Mouse (Mus musculus) C2C12 (cell line): ENCODE results near the gene Myh7. TPM values are rescaled to one million over a fixed set of nuclear protein-coding genes. Genes with fewer than 3 reads are reported as not detected.
"Not testable (repeated sequence)": the region's sequence is repeated elsewhere in the genome, so short reads cannot be mapped to it uniquely, and the experiment has no call there.

Source experiments
- H3K27me3 ChIP-seq: one replicate; pipeline ENCODE4 v1.6.1; 2011; ENCODE audit not compliant: control insufficient read depth, insufficient read depth, insufficient read length
- H3K36me3 ChIP-seq: one replicate; pipeline ENCODE4 v1.6.1; 2011; ENCODE audit not compliant: control insufficient read depth, insufficient read depth
- H3K4me3 ChIP-seq: one replicate; pipeline ENCODE4 v1.5.1; 2011; ENCODE audit warnings: mild to moderate bottlenecking, control low read depth; ENCODE audit not compliant: poor library complexity, insufficient read depth, severe bottlenecking
- H3K79me2 ChIP-seq: one replicate; pipeline ENCODE4 v1.6.1; 2011; ENCODE audit not compliant: control insufficient read depth, insufficient read depth
- H3K79me3 ChIP-seq: one replicate; pipeline ENCODE4 v1.6.1; 2011; ENCODE audit warnings: low read depth, control low read depth
- H3ac ChIP-seq: one replicate; pipeline ENCODE3; 2011; ENCODE audit warnings: low read depth; ENCODE audit not compliant: control insufficient read depth, insufficient read length
- CEBPB ChIP-seq: IDR thresholded peaks from one replicate; pipeline ENCODE4 v1.6.1; 2011; ENCODE audit warnings: low read depth, mild to moderate bottlenecking, control low read depth, moderate library complexity
- CTCF ChIP-seq: IDR thresholded peaks from one replicate; pipeline ENCODE4 v1.5.1; 2011; ENCODE audit not compliant: control insufficient read depth, insufficient read depth, insufficient read length
- FOSL1 ChIP-seq: IDR thresholded peaks from one replicate; pipeline ENCODE4 v1.8.0; 2011; ENCODE audit warnings: mild to moderate bottlenecking, low read length; ENCODE audit not compliant: poor library complexity, insufficient read depth, severe bottlenecking
- MAX ChIP-seq: IDR thresholded peaks from one replicate; pipeline ENCODE4 v1.6.1; 2011; ENCODE audit warnings: mild to moderate bottlenecking, control low read depth
- MYOD1 ChIP-seq: IDR thresholded peaks from one replicate; pipeline ENCODE4 v1.6.1; 2011; ENCODE audit warnings: low read depth; ENCODE audit not compliant: control insufficient read depth, insufficient read length
- MYOG ChIP-seq: IDR thresholded peaks from one replicate; pipeline ENCODE4 v1.6.1; 2011; ENCODE audit not compliant: control insufficient read depth, insufficient read length; ENCODE audit errors: extremely low read depth
- USF1 ChIP-seq: IDR thresholded peaks from one replicate; pipeline ENCODE4 v1.6.1; 2011; ENCODE audit warnings: low read depth, mild to moderate bottlenecking, control low read depth, moderate library complexity
- polyA plus RNA-seq: library from polyadenylated mRNA; unstranded; fragments of >200 nt; fragmentation: generic; extraction: Trizol; gene quantifications from one replicate; pipeline ENCODE4 v1.2.1, GENCODE M21; 2012; ENCODE audit warnings: missing spikeins

Gene Myh7
- polyA plus RNA-seq, 1 experiment, result 0.11 TPM

- Histone ChIP-seq H3K79me2 (no peaks in the 10 kb centered on the region), H3K79me3 (no peaks in the 10 kb centered on the region), H3ac (no peak overlapping the region), H3K4me3 (no peak overlapping the region), H3K36me3 (no peaks in the 10 kb centered on the region), H3K27me3 (peaks cover 20% of the 10 kb centered on the region)
- TF ChIP-seq USF1 (no peak), MYOD1 (no peak), MAX (no peak), CTCF (no peak)
Measured at GRCm38 (mm10) chr14:54992196-54992595, 2.2 kb downstream of the Myh7 start.

DNA sequence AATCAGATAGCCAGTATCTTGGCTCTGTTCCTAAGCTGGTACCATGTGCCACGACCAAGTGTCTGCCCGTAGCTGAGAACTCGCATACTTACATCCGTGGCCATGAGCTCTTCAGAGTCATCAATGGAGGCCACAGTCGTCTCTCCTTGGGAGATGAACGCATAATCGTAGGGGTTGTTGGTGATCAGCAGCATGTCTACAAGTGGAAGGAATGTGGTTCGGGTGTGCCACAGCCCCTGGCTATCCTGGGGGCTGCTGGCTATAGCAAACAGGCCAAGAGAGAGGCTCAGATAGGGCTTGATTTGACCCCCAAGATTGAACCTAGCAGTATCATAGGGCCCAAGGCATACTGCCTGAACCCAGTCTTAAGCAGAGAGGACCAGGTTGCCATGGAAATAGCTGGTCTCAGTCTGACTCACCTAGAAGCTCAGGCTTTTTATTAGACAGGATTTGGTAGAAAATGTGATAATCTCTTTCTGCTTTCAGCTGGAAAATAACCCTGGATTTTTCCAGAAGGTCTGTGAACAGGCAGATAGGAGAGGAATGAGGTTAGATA, 4.5 kb downstream of the Myh7 start:
- H3K36me3 ChIP-seq, result no peaks in the 10 kb centered on the region
- H3ac ChIP-seq, result no peak overlapping the region
- peaks cover 24% of the 10 kb centered on the region for H3K27me3 ChIP-seq
- H3K79me3 ChIP-seq, result no peaks in the 10 kb centered on the region
- TF ChIP-seq MAX (no peak), MYOD1 (no peak), CEBPB (no peak), CTCF (no peak), FOSL1 (no peak), MYOG (no peak), USF1 (no peak)
- H3K4me3 ChIP-seq, result no peak overlapping the region
- H3K79me2 ChIP-seq, result no peaks in the 10 kb centered on the region

GRCm38 (mm10) chr14:54988882-54989281, 5.5 kb downstream of the Myh7 start:
- H3K79me2 ChIP-seq, result no peaks in the 10 kb centered on the region
- no peaks in the 10 kb centered on the region for H3K79me3 ChIP-seq
- peaks cover 26% of the 10 kb centered on the region for H3K27me3 ChIP-seq
- no peaks in the 10 kb centered on the region for H3K36me3 ChIP-seq
- H3K4me3 ChIP-seq, result no peak overlapping the region
- TF ChIP-seq CEBPB (no peak), FOSL1 (no peak), CTCF (no peak), MYOG (no peak), USF1 (no peak), MAX (no peak), MYOD1 (no peak)
- no peak overlapping the region for H3ac ChIP-seq

DNA sequence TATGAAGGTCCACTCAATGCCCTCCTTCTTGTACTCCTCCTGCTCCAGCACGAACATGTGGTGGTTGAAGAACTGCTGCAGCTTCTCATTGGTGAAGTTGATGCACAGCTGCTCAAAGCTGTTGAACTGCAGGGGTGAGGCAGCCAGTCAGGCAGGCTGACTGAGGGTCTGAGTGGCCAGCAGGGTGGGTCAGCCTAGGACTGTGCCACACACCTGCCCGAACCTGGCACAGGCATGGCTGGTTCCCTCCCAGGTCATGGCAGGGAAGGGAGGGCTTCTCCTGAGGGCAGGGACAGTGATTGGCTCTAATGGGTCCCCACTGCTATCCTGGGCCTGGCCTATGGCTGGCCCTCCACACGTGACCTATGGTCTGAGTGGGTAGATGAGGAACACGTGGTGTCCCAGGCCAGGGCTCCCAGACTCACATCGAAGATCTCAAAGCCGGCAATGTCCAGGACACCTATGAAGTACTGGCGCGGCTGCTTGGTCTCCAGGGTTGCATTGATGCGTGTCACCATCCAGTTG, 6.0 kb downstream of the Myh7 start:
- H3K79me2 ChIP-seq, H3K36me3 ChIP-seq, H3K79me3 ChIP-seq, H3ac ChIP-seq, H3K4me3 ChIP-seq: not testable (repeated sequence)
- H3K27me3 ChIP-seq, result peaks cover 26% of the 10 kb centered on the region

- TF ChIP-seq CEBPB (no peak), MYOD1 (no peak), USF1 (no peak), MAX (no peak)
- Histone ChIP-seq H3K79me2 (no peaks in the 10 kb centered on the region), H3K4me3 (no peak overlapping the region)
Measured at GRCm38 (mm10) chr14:54981934-54982333, 12.5 kb downstream of the Myh7 start.

GRCm38 (mm10) chr14:54978664-54979063, 15.8 kb downstream of the Myh7 start:
- no peaks in the 10 kb centered on the region for H3K36me3 ChIP-seq
- no peak overlapping the region for H3K4me3 ChIP-seq
- H3K27me3 ChIP-seq, result peaks cover 29% of the 10 kb centered on the region
- H3K79me2 ChIP-seq, result no peaks in the 10 kb centered on the region
- no peaks in the 10 kb centered on the region for H3K79me3 ChIP-seq
- H3ac ChIP-seq, result no peak overlapping the region
- TF ChIP-seq USF1 (no peak), CTCF (no peak), CEBPB (no peak), MYOG (no peak), MYOD1 (no peak), MAX (no peak), FOSL1 (no peak)

More at GRCm38 (mm10) chr14:54981934-54982333, 12.5 kb downstream of the Myh7 start:
- H3ac ChIP-seq, result no peak overlapping the region
- H3K27me3 ChIP-seq, result peaks cover 18% of the 10 kb centered on the region
- no peaks in the 10 kb centered on the region for H3K79me3 ChIP-seq
- H3K36me3 ChIP-seq, result no peaks in the 10 kb centered on the region
